Mouse (Mus musculus) frontal cortex, postnatal 14 days (tissue): Measurements from ENCODE around the gene Galnt9.

Experiments
- DNase-seq, 2 experiments: peaks; one replicate each; pipeline ENCODE4 v3.0.0; 2022; ENCODE audit warnings: low spot score in 2 of 2

Gene Galnt9

DNA sequence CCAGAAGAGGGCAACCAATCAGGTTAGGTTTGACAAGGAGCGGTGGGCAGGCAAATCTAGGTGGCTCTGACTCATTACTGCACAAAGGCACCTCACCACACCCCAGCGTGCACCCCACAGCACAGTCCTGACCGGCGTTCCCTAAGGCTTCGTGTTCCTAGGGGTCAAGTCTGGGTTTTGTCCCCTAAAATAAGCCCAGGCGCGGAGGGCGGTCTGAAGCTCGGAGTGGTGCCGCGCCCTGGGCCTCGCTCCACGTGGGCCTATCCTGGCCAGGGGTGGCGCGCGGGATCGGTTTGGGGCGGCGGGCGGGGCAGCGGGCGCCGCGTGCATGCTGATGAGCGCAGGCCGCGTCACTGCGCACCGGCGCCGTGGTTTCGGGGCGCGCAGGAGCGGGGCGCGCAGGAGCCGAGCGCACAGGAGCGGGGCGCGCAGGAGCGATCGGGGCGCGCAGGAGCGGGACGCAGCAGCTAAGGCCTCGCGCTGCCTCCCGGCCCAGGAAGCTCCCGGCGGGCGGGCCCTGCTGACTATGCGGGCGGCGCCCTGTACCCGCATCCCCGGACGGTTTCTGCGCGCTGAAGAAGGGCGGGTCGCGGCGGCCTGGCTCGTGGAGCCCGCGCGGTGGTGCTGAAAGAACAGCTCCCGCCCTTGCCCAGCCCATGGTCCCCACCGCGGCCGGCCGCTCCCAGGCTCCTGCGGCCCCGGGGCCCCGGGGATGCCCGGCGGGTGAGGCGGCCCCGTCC is at the start of gene Galnt9:
Galnt9 (plus strand) TSS at position 405 of the 740 bp plus-strand sequence.
- DNase-seq = peak; percentile 36 to 54

- no peak for DNase-seq
Observed at GRCm38 (mm10) chr5:110494396-110494795, 49.8 kb upstream of the Galnt9 start.

GRCm38 (mm10) chr5:110495051-110495450 is 49.1 kb upstream of the Galnt9 start:
- no peak for DNase-seq

- no peak for DNase-seq
Observed at GRCm38 (mm10) chr5:110497556-110497955, 46.6 kb upstream of the Galnt9 start.

DNA sequence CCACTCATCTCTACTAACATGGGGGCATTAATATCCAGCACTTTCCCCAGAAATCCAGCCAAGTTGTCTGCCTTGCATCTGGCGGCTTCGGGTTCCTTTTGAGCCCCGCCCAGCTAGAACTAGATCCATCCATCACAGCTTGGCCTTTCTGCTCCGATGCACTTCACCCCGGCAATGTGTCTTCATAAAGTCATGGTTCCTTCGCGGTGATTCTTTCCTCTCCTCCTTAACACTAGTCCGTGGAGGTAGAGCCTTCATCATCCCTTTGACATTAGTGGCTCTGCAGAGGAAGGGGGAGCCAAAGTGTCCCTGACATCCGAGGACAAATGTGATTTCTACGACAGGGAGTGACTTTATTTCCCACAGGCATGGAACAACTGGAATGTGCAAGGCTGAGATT is 46.1 kb upstream of the Galnt9 start:
- DNase-seq = no peak

DNA sequence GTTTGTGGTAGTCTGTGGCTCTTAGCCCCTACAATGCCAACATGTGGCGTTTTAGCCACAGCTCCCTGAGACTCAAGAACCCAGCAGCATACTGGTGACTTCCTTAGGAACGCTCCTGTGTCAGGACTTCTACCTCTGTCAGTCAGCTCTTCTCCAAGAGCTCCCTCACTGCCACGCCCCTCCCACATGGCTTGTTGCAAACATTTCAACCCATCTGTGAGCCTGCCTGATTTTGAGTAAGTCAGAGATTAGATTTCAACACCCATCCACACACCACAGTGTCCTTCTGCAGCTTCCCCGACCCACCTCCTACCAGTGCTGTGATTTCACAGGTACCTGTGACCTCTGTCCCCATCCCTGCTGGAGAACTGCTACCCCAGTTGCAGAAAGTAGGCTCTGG is 43.9 kb upstream of the Galnt9 start:
- no peak for DNase-seq

GRCm38 (mm10) chr5:110503361-110503760 is 40.8 kb upstream of the Galnt9 start:
- DNase-seq = no peak

DNA sequence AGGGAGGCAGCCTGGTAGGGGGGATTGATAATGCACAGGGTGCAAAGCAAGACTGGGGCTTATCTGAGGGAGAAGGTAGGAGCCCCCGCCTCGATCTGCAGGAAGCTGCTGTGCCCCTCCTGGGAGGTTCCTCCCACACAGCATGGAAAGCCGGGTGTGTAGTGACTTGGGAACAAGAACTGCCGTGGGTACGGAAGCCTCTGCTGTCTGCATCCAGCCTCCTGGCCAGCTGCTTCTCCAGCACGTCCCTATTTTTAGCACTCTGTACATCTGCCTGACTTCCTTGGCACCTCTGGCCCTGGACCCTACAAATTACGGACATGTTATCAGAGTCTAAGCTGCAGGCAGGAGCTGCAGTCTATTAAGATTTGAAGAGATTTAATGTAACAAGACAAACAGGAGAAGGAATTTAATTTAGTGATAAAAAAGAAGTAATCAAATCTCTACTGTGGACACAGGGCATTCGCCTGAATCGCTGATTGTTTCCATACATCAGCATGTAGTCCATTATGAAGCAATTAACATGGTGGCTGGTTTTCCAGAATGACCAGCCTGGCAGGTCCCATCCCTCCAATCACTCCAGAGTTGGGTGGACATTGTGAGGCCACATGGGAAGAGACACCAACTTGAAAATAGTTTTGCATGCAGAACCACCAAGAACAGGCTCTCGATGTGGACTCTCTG is 38.4 kb upstream of the Galnt9 start:
- DNase-seq = no peak

DNA sequence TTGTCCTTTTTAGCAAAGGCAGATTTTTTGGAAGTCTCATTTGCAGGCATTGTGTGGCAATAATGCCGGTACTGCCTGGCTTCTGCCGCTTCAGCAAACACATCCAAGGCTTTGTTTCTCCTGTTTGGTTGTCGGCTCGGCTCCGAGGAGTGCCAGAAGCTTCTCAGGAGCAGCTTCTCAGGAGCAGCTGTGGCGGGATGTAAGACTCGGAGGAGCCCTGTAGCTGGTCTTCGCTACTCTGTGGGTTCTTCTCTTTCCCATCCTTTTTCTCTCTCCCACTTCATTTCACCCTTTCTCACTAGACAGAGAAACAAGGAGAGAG is 37.9 kb upstream of the Galnt9 start:
- DNase-seq = no peak

GRCm38 (mm10) chr5:110506856-110507255 is 37.3 kb upstream of the Galnt9 start:
- no peak for DNase-seq

DNA sequence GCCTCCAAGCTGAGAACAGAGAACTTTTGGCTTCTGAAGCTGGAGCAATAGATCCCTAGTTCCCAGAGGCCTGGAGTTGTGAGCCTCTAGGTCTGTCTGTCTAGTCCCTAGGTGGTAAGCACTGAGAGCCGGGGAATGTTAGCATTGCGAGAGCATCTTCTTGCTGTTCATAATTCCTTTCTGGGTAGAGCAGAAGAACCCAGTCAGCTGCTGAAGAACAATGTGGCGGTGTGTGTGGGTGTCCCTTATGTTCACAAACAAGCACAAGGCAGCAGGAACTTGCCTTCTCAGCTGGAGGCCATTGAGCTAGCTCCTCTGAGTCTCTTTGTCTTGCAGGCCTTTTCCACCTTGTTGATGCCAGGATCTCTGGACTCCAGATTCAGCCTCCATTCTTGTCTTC is 36.2 kb upstream of the Galnt9 start:
- no peak for DNase-seq

- no peak for DNase-seq
Observed at GRCm38 (mm10) chr5:110510357-110510756, 33.8 kb upstream of the Galnt9 start.

- DNase-seq = no peak
Observed at GRCm38 (mm10) chr5:110513791-110514190, 30.4 kb upstream of the Galnt9 start.

DNA sequence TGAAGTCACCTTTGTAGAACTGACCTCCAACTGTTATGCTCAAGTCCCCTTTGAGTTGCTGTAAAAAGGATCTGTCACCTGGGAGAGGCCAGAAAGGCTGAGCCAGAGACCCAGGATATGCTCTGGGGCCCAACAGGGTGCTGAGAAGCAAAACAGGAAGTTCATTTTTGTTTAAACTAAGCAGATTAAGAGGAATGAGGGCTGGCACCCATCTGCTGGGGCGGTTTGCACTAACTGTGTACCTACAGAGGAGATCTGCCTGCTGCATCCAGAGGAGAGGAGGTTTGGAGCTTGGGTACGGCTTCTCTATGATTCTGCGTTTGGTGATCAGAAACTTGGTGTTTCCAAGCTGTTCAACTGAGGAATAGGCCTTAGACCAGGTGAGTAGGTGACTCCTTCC is 29.5 kb upstream of the Galnt9 start:
- DNase-seq = no peak

DNA sequence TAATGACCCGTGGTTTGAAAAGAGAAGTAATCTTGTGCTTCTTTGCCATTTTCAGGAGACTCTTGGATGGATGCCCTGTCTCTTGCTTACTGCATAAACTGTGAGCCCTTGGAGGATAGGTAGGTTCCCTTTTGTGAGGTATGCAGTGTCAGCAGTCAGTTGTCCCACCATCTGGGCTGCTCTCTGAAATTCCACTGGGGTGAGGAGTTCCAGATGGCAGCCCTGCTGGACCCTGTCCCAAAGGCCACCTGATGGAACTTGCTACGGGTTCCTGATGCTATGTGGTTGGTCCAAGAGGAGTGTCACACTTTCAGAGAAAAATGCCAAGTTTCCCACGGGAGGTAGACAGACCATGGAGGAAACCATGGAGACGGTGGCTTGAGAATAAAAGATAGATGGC is 27.8 kb upstream of the Galnt9 start:
- no peak for DNase-seq

DNA sequence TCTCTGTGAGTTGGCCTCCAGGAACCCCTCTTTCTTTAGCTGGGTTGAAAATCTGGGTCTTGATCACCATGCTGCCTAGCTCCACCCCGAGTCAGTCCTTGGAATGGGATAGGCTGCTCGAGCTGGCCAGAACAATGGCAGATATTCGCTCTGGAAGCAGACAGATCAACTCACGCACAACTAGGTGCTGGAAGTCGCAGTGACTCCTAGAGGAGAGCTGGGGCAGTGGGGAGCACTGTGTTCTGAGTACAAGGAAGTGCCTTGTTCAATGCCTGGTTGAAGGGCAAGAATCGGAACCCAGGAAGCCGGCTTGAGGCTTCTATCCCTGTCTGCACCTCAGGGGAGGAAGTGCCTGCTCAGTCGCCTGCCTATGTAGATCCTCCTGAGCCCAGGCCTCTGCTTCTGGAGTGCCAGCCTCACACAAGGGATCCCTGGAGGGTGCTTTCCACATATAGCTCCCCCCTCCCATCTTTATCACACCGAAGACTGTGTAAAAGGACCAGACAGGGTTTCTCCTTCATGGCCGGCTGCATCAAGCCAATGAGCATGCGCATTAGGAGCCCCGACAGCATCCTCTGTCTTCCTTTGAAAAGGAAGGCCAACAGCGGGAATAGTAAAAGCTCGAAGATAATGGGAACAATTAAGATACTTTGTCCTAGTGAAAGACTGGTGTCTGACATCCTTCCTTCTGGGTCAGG is 25.9 kb upstream of the Galnt9 start:
- no peak for DNase-seq

DNA sequence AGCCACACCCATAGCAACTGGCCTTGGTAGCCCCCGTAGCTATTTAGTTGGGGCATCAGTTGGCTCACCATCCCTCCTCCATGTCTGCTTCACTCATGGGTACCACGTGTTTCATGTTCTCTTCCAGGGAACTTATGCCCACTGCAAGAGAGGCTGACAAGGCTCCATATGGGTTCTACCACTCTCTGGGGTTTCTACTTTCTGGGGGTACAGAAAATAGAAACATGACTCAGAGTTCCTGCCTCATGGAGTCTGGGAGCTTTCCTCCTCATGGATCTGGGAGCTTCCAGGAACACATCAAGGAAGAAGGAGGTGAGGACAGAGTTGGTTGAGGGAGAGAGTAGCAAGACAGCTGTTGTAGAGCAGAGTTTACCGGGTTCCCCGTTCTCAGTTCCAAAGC is 23.2 kb upstream of the Galnt9 start:
- no peak for DNase-seq

GRCm38 (mm10) chr5:110521822-110522221 is 22.3 kb upstream of the Galnt9 start:
- DNase-seq = no peak

DNA sequence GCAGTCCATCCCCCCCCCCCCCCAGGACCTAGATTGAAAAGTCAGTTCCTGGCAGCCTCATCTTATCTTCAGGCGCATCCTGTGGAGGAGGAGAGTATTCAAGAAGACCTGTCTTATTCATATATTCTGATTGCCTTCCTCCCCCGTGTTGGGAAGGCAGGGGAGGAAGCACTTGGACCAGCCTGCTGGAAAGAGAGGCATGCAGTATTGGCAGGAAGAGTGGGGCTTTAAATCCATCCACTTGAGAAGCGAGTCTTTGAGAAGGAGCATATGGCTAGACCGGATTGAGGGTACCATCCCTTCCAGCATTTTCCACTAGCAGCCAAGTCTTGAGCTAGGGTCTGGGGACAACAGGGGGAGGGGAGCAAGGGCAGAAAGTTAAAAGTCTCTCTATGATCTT is 20.9 kb upstream of the Galnt9 start:
- no peak for DNase-seq

- DNase-seq = no peak
Observed at GRCm38 (mm10) chr5:110525701-110526100, 18.5 kb upstream of the Galnt9 start.

- DNase-seq = no peak
Observed at GRCm38 (mm10) chr5:110526556-110526955, 17.6 kb upstream of the Galnt9 start.

GRCm38 (mm10) chr5:110531091-110531490 is 13.1 kb upstream of the Galnt9 start:
- no peak for DNase-seq

GRCm38 (mm10) chr5:110534402-110534801 is 9.8 kb upstream of the Galnt9 start:
- no peak for DNase-seq
